Mouse (Mus musculus) adrenal gland, postnatal 0 days (tissue): ENCODE data around the gene Pdc. TPM values are rescaled to one million over a fixed set of nuclear protein-coding genes. Genes with fewer than 3 reads are reported as not detected.

Source experiments
- polyA plus RNA-seq: library from polyadenylated mRNA; unstranded; fragments of >200 nt; fragmentation: Nextera tagmentation; extraction: Ambion mirVana; gene quantifications from 2 replicates; pipeline ENCODE4 v1.2.1, GENCODE M21; 2015

Pdc gene
- not detected in 2 replicates for polyA plus RNA-seq

GRCm38 (mm10) chr1:150319205-150319604 is at the start of gene Pdc:
Gene Pdc, plus strand, starts transcription at chr1:150319417.

Other genes with a start within 250 kb of the Pdc start
- 0.11 and 0.14 TPM in 2 replicates for gene Ptgs2, start 219.4 kb upstream of the Pdc start, polyA plus RNA-seq
- gene Tpr, start 73.4 kb downstream of the Pdc start, polyA plus RNA-seq, result 94.4 and 112 TPM in 2 replicates
- gene Odr4, start 73.7 kb downstream of the Pdc start, polyA plus RNA-seq, result 62.6 and 75.7 TPM in 2 replicates
- 0.65 and 1.5 TPM in 2 replicates for gene Prg4, start 146.7 kb downstream of the Pdc start, polyA plus RNA-seq